Mouse (Mus musculus): Measurements from ENCODE around the gene Esrra. TPM values are rescaled to one million over a fixed set of nuclear protein-coding genes. Genes with fewer than 3 reads are reported as not detected.

Gene Esrra
- polyA plus RNA-seq, 1 experiment from 2014 or later: 20.8 TPM

GRCm38 (mm10) chr19:6939106-6940002 lies 17.7 kb upstream of the Esrra start:
- TF ChIP-seq CTCF (IDR thresholded peaks at IDR 0.05; ENCODE audit: low read depth): no peak
- no peak for TF ChIP-seq EP300 (optimal IDR thresholded peaks at IDR 0.05)
- Histone ChIP-seq H3K4me1 (replicated peaks; ENCODE audit: control insufficient read depth, insufficient read depth) (peaks cover 5% of the 10 kb centered on the region; the same call in 1 of the 2 replicates), H3K27ac (replicated peaks) (no peak overlapping the region), H3K9me3 (ENCODE audit: control insufficient read depth, low read length) (no peaks in the 10 kb centered on the region), H3K27me3 (ENCODE audit: control insufficient read depth, insufficient read depth, low read length) (peaks cover 1% of the 10 kb centered on the region), H3K9ac (ENCODE audit: low read length) (no peak overlapping the region), H3K36me3 (ENCODE audit: control insufficient read depth, insufficient read depth, low read length) (no peaks in the 10 kb centered on the region), H3K4me2 (replicated peaks; ENCODE audit: low read depth) (no peak overlapping the region), H3K4me3 (ENCODE audit: low read depth, low read length) (no peak overlapping the region)
- DNase-seq (ENCODE audit: low spot score) (no peak), ATAC-seq (ENCODE audit: low FRiP score, low TSS enrichment) (no peak)
- WGBS: 86% methylated on average over 20 of the region's 20 CpGs

GRCm38 (mm10) chr19:6937541-6938465 lies 16.2 kb upstream of the Esrra start:
- Histone ChIP-seq H3K4me1 (replicated peaks; ENCODE audit: control insufficient read depth, insufficient read depth) (peaks cover 5% of the 10 kb centered on the region; the same call in 1 of the 2 replicates), H3K4me3 (ENCODE audit: low read depth, low read length) (no peak overlapping the region), H3K4me2 (replicated peaks; ENCODE audit: low read depth) (no peak overlapping the region), H3K9ac (ENCODE audit: low read length) (no peak overlapping the region), H3K9me3 (ENCODE audit: control insufficient read depth, low read length) (no peaks in the 10 kb centered on the region), H3K27me3 (ENCODE audit: control insufficient read depth, insufficient read depth, low read length) (peaks cover 7% of the 10 kb centered on the region), H3K27ac (replicated peaks) (no peak overlapping the region), H3K36me3 (ENCODE audit: control insufficient read depth, insufficient read depth, low read length) (no peaks in the 10 kb centered on the region)
- TF ChIP-seq EP300 (optimal IDR thresholded peaks at IDR 0.05): no peak
- no peak for TF ChIP-seq CTCF (IDR thresholded peaks at IDR 0.05; ENCODE audit: low read depth)
- no peak for ATAC-seq (ENCODE audit: low FRiP score, low TSS enrichment)
- no peak for DNase-seq (ENCODE audit: low spot score)
- WGBS: 81% methylated on average over 16 of the region's 16 CpGs

GRCm38 (mm10) chr19:6936299-6936698 lies 14.7 kb upstream of the Esrra start:
- H3K9me3 ChIP-seq (ENCODE audit: control insufficient read depth, low read length): no peaks in the 10 kb centered on the region
- TF ChIP-seq EP300 (optimal IDR thresholded peaks at IDR 0.05): no peak
- peak; percentile 68 for TF ChIP-seq CTCF (IDR thresholded peaks at IDR 0.05; ENCODE audit: low read depth)
- H3K9ac ChIP-seq (ENCODE audit: low read length): no peak overlapping the region
- no peak overlapping the region for H3K4me3 ChIP-seq (ENCODE audit: low read depth, low read length)
- ATAC-seq (ENCODE audit: low FRiP score, low TSS enrichment): no peak
- H3K27me3 ChIP-seq (ENCODE audit: control insufficient read depth, insufficient read depth, low read length): peaks cover 10% of the 10 kb centered on the region
- peak; percentile 55 for DNase-seq (ENCODE audit: low spot score)
- no peak overlapping the region for H3K4me2 ChIP-seq (replicated peaks; ENCODE audit: low read depth)
- no peak overlapping the region for H3K27ac ChIP-seq (replicated peaks)
- H3K36me3 ChIP-seq (ENCODE audit: control insufficient read depth, insufficient read depth, low read length): no peaks in the 10 kb centered on the region
- 15% methylated on average over 3 of the region's 3 CpGs for WGBS
- peaks cover 5% of the 10 kb centered on the region; the same call in 1 of the 2 replicates for H3K4me1 ChIP-seq (replicated peaks; ENCODE audit: control insufficient read depth, insufficient read depth)

GRCm38 (mm10) chr19:6934195-6934977 lies 12.8 kb upstream of the Esrra start, which contains the start of gene Kcnk4:
TSS of gene Kcnk4 (minus strand) at chr19:6934515.
- peak within 1 kb of the TSS; percentile 44 for H3K4me3 ChIP-seq (ENCODE audit: low read depth, low read length)
- H3K4me2 ChIP-seq (replicated peaks; ENCODE audit: low read depth): peak within 1 kb of the TSS; percentile 76
- DNase-seq (ENCODE audit: low spot score) (no peak), ATAC-seq (ENCODE audit: low FRiP score, low TSS enrichment) (0 out of 2 replicates have a peak, but pooled peaks have one; percentile 9)
- H3K27ac ChIP-seq (replicated peaks): no peak within 1 kb of the TSS
- no peak for TF ChIP-seq EP300 (optimal IDR thresholded peaks at IDR 0.05)
- TF ChIP-seq CTCF (IDR thresholded peaks at IDR 0.05; ENCODE audit: low read depth): no peak
- H3K9ac ChIP-seq (ENCODE audit: low read length): peak within 1 kb of the TSS; percentile 58
- H3K4me1 ChIP-seq (replicated peaks; ENCODE audit: control insufficient read depth, insufficient read depth): no peaks in the 10 kb centered on the region
- 17% methylated on average over 23 of the region's 23 CpGs for WGBS
- no peaks in the 10 kb centered on the region for H3K36me3 ChIP-seq (ENCODE audit: control insufficient read depth, insufficient read depth, low read length)
- H3K27me3 ChIP-seq (ENCODE audit: control insufficient read depth, insufficient read depth, low read length): peaks cover 10% of the 10 kb centered on the region
- no peaks in the 10 kb centered on the region for H3K9me3 ChIP-seq (ENCODE audit: control insufficient read depth, low read length)

Data from stomach, postnatal 0 days (tissue).